Mouse (Mus musculus): ENCODE results near the gene Dnajb3. TPM values are rescaled to one million over a fixed set of nuclear protein-coding genes. Genes with fewer than 3 reads are reported as not detected.
"Not testable (repeated sequence)": the region's sequence is repeated elsewhere in the genome, so short reads cannot be mapped to it uniquely, and the experiment has no call there.

Gene Dnajb3
- polyA plus RNA-seq, 1 experiment from 2014 or later, result 13.6 TPM

- H3K9me3 ChIP-seq (replicated peaks; ENCODE audit: low read length), result peaks cover 59% of the 10 kb centered on the region
- H3K4me2 ChIP-seq (ENCODE audit: low read length), result no peak overlapping the region
- no peak overlapping the region for H3K27ac ChIP-seq
- no peak overlapping the region for H3K4me3 ChIP-seq (replicated peaks; ENCODE audit: low read depth, low read length)
- no peaks in the 10 kb centered on the region for H3K4me1 ChIP-seq (replicated peaks; ENCODE audit: insufficient read depth, low read length)
- 84% methylated on average over 5 of the region's 5 CpGs for WGBS
- no peak overlapping the region for H3K9ac ChIP-seq (ENCODE audit: low read depth, low read length)
- DNase-seq (ENCODE audit: low spot score) (no peak), ATAC-seq (replicated peaks; ENCODE audit: low FRiP score, low read depth) (0 out of 2 replicates have a peak, but pooled peaks have one; percentile 0)
- no peaks in the 10 kb centered on the region for H3K27me3 ChIP-seq (ENCODE audit: insufficient read depth, low read length)
- H3K36me3 ChIP-seq (ENCODE audit: insufficient read depth, low read length), result no peaks in the 10 kb centered on the region
- no peak for TF ChIP-seq CTCF (IDR thresholded peaks at IDR 0.05; ENCODE audit: low read depth)
These were observed 24.4 kb upstream of the Dnajb3 start for GRCm38 (mm10) chr1:88229986-88230385.

- H3K27me3 ChIP-seq (ENCODE audit: insufficient read depth, low read length), result no peaks in the 10 kb centered on the region
- DNase-seq (ENCODE audit: low spot score) (no peak), ATAC-seq (replicated peaks; ENCODE audit: low FRiP score, low read depth) (0 out of 2 replicates have a peak, but pooled peaks have one; percentile 4)
- 81% methylated on average over 3 of the region's 3 CpGs for whole genome bisulfite sequencing
- no peak overlapping the region for H3K9ac ChIP-seq (ENCODE audit: low read depth, low read length)
- peaks cover 55% of the 10 kb centered on the region; the same call in 1 of the 2 replicates for H3K9me3 ChIP-seq (replicated peaks; ENCODE audit: low read length)
- no peaks in the 10 kb centered on the region for H3K36me3 ChIP-seq (ENCODE audit: insufficient read depth, low read length)
- TF ChIP-seq CTCF (IDR thresholded peaks at IDR 0.05; ENCODE audit: low read depth), result no peak
- no peaks in the 10 kb centered on the region for H3K4me1 ChIP-seq (replicated peaks; ENCODE audit: insufficient read depth, low read length)
- no peak overlapping the region for H3K4me2 ChIP-seq (ENCODE audit: low read length)
- H3K27ac ChIP-seq, result no peak overlapping the region
- no peak overlapping the region for H3K4me3 ChIP-seq (replicated peaks; ENCODE audit: low read depth, low read length)
These were observed 24.0 kb upstream of the Dnajb3 start for GRCm38 (mm10) chr1:88229566-88229965.

- ATAC-seq (replicated peaks; ENCODE audit: low FRiP score, low read depth), result no peak
- no peak for DNase-seq (ENCODE audit: low spot score)
- Histone ChIP-seq H3K4me3 (replicated peaks; ENCODE audit: low read depth, low read length) (no peak overlapping the region), H3K27me3 (ENCODE audit: insufficient read depth, low read length) (no peaks in the 10 kb centered on the region), H3K36me3 (ENCODE audit: insufficient read depth, low read length) (no peaks in the 10 kb centered on the region), H3K9ac (ENCODE audit: low read depth, low read length) (no peak overlapping the region), H3K27ac (no peak overlapping the region), H3K4me1 (replicated peaks; ENCODE audit: insufficient read depth, low read length) (no peaks in the 10 kb centered on the region), H3K9me3 (replicated peaks; ENCODE audit: low read length) (peaks cover 42% of the 10 kb centered on the region; the same call in 1 of the 2 replicates), H3K4me2 (ENCODE audit: low read length) (no peak overlapping the region)
- TF ChIP-seq CTCF (IDR thresholded peaks at IDR 0.05; ENCODE audit: low read depth), result no peak
- WGBS, result 71% methylated on average over 7 of the region's 7 CpGs
These were observed 22.5 kb upstream of the Dnajb3 start for GRCm38 (mm10) chr1:88228121-88228520.

GRCm38 (mm10) chr1:88227482-88227881, 21.9 kb upstream of the Dnajb3 start:
- Histone ChIP-seq H3K9me3 (replicated peaks; ENCODE audit: low read length) (peaks cover 37% of the 10 kb centered on the region; the same call in 1 of the 2 replicates), H3K27ac (no peak overlapping the region), H3K27me3 (ENCODE audit: insufficient read depth, low read length) (no peaks in the 10 kb centered on the region), H3K9ac (ENCODE audit: low read depth, low read length) (no peak overlapping the region), H3K4me3 (replicated peaks; ENCODE audit: low read depth, low read length) (no peak overlapping the region), H3K36me3 (ENCODE audit: insufficient read depth, low read length) (no peaks in the 10 kb centered on the region), H3K4me2 (ENCODE audit: low read length) (no peak overlapping the region), H3K4me1 (replicated peaks; ENCODE audit: insufficient read depth, low read length) (no peaks in the 10 kb centered on the region)
- DNase-seq (ENCODE audit: low spot score), result no peak
- TF ChIP-seq CTCF (IDR thresholded peaks at IDR 0.05; ENCODE audit: low read depth), result no peak
- 61% methylated on average over 2 of the region's 2 CpGs for WGBS
- no peak for ATAC-seq (replicated peaks; ENCODE audit: low FRiP score, low read depth)

- H3K27me3 ChIP-seq (ENCODE audit: insufficient read depth, low read length), result no peaks in the 10 kb centered on the region
- no peak within 1 kb of the TSS for H3K27ac ChIP-seq
- no peak within 1 kb of the TSS for H3K4me3 ChIP-seq (replicated peaks; ENCODE audit: low read depth, low read length)
- H3K36me3 ChIP-seq (ENCODE audit: insufficient read depth, low read length), result no peaks in the 10 kb centered on the region
- no peak within 1 kb of the TSS for H3K4me2 ChIP-seq (ENCODE audit: low read length)
- ATAC-seq (replicated peaks; ENCODE audit: low FRiP score, low read depth) (no peak), DNase-seq (ENCODE audit: low spot score) (no peak)
- H3K9ac ChIP-seq (ENCODE audit: low read depth, low read length), result no peak within 1 kb of the TSS
- H3K4me1 ChIP-seq (replicated peaks; ENCODE audit: insufficient read depth, low read length), result no peaks in the 10 kb centered on the region
- H3K9me3 ChIP-seq (replicated peaks; ENCODE audit: low read length), result peaks cover 34% of the 10 kb centered on the region; the same call in 1 of the 2 replicates
- WGBS, result 57% methylated on average over 5 of the region's 5 CpGs
- no peak for TF ChIP-seq CTCF (IDR thresholded peaks at IDR 0.05; ENCODE audit: low read depth)
These were observed 21.2 kb upstream of the Dnajb3 start, which contains the start of gene Mroh2a for GRCm38 (mm10) chr1:88226670-88227379. Gene Mroh2a (plus strand): TSS chr1:88226986.

GRCm38 (mm10) chr1:88225741-88226140, 20.2 kb upstream of the Dnajb3 start:
- ATAC-seq (replicated peaks; ENCODE audit: low FRiP score, low read depth) (no peak), DNase-seq (ENCODE audit: low spot score) (no peak)
- H3K4me3 ChIP-seq (replicated peaks; ENCODE audit: low read depth, low read length), result no peak overlapping the region
- no peak overlapping the region for H3K27ac ChIP-seq
- no peaks in the 10 kb centered on the region for H3K36me3 ChIP-seq (ENCODE audit: insufficient read depth, low read length)
- no peaks in the 10 kb centered on the region for H3K4me1 ChIP-seq (replicated peaks; ENCODE audit: insufficient read depth, low read length)
- H3K9ac ChIP-seq (ENCODE audit: low read depth, low read length), result no peak overlapping the region
- no peaks in the 10 kb centered on the region for H3K27me3 ChIP-seq (ENCODE audit: insufficient read depth, low read length)
- no peak overlapping the region for H3K4me2 ChIP-seq (ENCODE audit: low read length)
- TF ChIP-seq CTCF (IDR thresholded peaks at IDR 0.05; ENCODE audit: low read depth), result no peak
- peaks cover 23% of the 10 kb centered on the region; the same call in 1 of the 2 replicates for H3K9me3 ChIP-seq (replicated peaks; ENCODE audit: low read length)

GRCm38 (mm10) chr1:88225301-88225700, 19.7 kb upstream of the Dnajb3 start:
- peaks cover 22% of the 10 kb centered on the region; the same call in 1 of the 2 replicates for H3K9me3 ChIP-seq (replicated peaks; ENCODE audit: low read length)
- not testable (repeated sequence) for H3K36me3 ChIP-seq (ENCODE audit: insufficient read depth, low read length); H3K27ac ChIP-seq; H3K4me1 ChIP-seq (replicated peaks; ENCODE audit: insufficient read depth, low read length); ATAC-seq (replicated peaks; ENCODE audit: low FRiP score, low read depth); H3K9ac ChIP-seq (ENCODE audit: low read depth, low read length); H3K4me3 ChIP-seq (replicated peaks; ENCODE audit: low read depth, low read length); H3K4me2 ChIP-seq (ENCODE audit: low read length); H3K27me3 ChIP-seq (ENCODE audit: insufficient read depth, low read length); DNase-seq (ENCODE audit: low spot score)
- WGBS, result 44% methylated on average over 2 of the region's 2 CpGs

Measured in kidney, postnatal 0 days (tissue).